Mouse (Mus musculus) MEL (cell line): Measurements from ENCODE around the gene Arhgap28.

Experiments used
- CTCF ChIP-seq, 3 experiments: IDR thresholded peaks in 2 of 3; conservative IDR thresholded peaks in 1 of 3; 2 replicates each; pipeline ENCODE4 v1.5.1; 2011 to 2012; ENCODE audit warnings: low read length in 3 of 3, low read depth in 2 of 3, mild to moderate bottlenecking in 2 of 3, improper control_type of control experiment in 1 of 3, inconsistent platforms in 1 of 3, mixed read lengths in 1 of 3, moderate library complexity in 1 of 3; ENCODE audit not compliant: control insufficient read depth in 1 of 3, insufficient read depth in 1 of 3, poor library complexity in 1 of 3, severe bottlenecking in 1 of 3
- GABPA ChIP-seq: IDR thresholded peaks from 2 replicates; pipeline ENCODE4 v1.6.1; 2012; ENCODE audit warnings: low read depth, mild to moderate bottlenecking, inconsistent platforms, low read length, improper control_type of control experiment, moderate library complexity
- POLR2A ChIP-seq, 2 experiments: IDR thresholded peaks; 2 replicates each; pipeline ENCODE4 v1.6.1; 2011 to 2012; ENCODE audit warnings: low read length in 2 of 2, mild to moderate bottlenecking in 2 of 2, control low read depth in 1 of 2, improper control_type of control experiment in 1 of 2, low read depth in 1 of 2, moderate library complexity in 1 of 2; ENCODE audit not compliant: control insufficient read depth in 1 of 2, insufficient read depth in 1 of 2, poor library complexity in 1 of 2
- SIN3A ChIP-seq: IDR thresholded peaks from 2 replicates; pipeline ENCODE4 v1.6.1; 2012; ENCODE audit warnings: low read length, improper control_type of control experiment, inconsistent platforms
- ZC3H11A ChIP-seq: IDR thresholded peaks from 2 replicates; pipeline ENCODE4 v1.6.1; 2012; ENCODE audit warnings: low read depth, mild to moderate bottlenecking, inconsistent platforms, low read length, improper control_type of control experiment

DNA sequence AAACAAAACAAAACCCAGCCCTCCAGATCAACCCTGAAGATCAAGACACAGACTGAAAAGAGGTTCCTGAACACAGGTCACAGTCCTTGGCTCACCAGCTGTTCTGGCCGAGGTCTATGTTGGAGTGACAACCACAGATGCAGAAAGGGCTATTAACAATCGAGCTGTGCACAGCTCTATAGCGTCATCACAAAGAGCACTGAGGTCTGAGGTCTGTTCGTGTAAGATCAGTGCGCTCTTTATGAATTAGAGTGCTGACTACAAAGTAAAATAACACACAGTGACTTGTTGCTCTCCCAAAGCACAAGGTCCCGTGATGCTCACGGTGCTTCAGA is 42.4 kb upstream of the Arhgap28 start:
- TF ChIP-seq SIN3A: no peak
- no peak for TF ChIP-seq POLR2A (IDR thresholded peaks at IDR 0.05; ENCODE audit: control insufficient read depth in 1 of 2, insufficient read depth in 1 of 2, low read depth in 1 of 2, low read length in 2 of 2, poor library complexity in 1 of 2)
- no peak for TF ChIP-seq GABPA
- TF ChIP-seq ZC3H11A: no peak
- no peak for TF ChIP-seq CTCF (IDR thresholded peaks at IDR 0.05 in 2 of 3, conservative IDR thresholded peaks at IDR 0.05 in 1 of 3; ENCODE audit: control insufficient read depth in 1 of 3, insufficient read depth in 1 of 3, low read depth in 2 of 3, low read length in 3 of 3, poor library complexity in 1 of 3, severe bottlenecking in 1 of 3)
